Mouse (Mus musculus) retina, postnatal 1 day (tissue): Measurements from ENCODE around the gene Trub1.

Experiments
- DNase-seq: peaks from one replicate; pipeline ENCODE4 v3.0.0-alpha.2; 2012

Gene Trub1

DNA sequence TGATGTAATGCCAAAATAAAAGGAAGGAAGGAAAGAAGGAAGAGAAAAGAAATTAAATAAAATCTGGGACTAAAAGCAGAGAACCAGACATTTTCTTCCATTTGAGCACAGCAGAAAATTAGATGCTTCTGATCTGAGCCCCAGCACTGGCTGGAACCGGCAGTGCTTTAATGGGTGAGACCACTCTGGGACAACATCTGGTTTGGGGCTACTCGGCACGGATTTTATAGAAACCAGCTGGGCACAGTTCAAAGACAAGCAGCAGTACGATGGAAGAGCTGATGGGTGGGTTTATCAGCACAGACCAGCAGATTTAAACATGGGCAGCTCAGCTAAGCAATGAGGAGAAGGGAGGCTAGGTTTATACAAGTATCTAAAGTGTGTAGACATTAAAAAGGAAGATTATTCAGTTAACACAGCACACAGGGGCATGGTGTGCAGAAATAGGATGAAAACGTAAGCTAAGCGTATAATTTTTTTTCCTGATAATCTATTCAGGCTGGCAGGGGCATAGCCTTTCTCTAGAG, 46.2 kb downstream of the Trub1 start:
- DNase-seq: no peak

DNA sequence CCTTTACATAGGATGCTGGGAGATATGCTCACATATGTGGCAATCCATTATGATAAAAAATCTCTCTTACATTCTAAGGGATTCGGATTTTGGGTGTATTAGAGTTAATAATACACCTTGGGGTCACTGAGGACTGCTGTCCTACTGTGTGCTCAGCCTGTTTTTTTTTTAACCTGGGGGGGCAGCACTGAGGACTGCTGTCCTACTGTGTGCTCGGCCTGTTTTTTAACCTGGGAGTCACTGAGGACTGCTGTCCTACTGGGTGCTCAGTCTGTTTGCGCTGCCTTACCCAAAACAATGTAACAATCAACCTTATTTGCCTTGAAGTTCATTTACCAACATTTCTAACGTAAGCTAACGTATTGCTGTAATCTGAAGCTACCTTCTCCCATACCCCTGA, 47.5 kb downstream of the Trub1 start:
- no peak for DNase-seq

DNA sequence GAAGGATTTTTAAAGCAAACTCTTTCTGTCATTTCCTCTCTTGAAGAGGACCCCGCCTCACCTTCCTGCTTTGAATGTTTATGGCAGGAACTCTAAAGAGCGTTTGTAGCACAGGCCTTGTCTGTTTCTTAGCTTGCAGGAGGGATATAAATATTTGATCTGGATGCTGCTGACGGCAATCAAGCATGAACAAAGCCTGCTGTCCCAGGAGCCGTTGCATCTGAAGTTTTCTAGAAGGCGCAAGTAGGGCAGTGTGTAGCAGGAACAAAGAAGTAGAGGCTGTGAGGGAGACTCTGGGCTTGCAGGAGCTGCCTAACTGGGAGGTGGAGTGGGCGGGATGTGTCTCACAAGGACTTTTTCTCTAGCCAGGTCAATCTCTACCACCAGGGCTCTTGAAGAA, 50.4 kb downstream of the Trub1 start:
- DNase-seq: peak; percentile 61

DNA sequence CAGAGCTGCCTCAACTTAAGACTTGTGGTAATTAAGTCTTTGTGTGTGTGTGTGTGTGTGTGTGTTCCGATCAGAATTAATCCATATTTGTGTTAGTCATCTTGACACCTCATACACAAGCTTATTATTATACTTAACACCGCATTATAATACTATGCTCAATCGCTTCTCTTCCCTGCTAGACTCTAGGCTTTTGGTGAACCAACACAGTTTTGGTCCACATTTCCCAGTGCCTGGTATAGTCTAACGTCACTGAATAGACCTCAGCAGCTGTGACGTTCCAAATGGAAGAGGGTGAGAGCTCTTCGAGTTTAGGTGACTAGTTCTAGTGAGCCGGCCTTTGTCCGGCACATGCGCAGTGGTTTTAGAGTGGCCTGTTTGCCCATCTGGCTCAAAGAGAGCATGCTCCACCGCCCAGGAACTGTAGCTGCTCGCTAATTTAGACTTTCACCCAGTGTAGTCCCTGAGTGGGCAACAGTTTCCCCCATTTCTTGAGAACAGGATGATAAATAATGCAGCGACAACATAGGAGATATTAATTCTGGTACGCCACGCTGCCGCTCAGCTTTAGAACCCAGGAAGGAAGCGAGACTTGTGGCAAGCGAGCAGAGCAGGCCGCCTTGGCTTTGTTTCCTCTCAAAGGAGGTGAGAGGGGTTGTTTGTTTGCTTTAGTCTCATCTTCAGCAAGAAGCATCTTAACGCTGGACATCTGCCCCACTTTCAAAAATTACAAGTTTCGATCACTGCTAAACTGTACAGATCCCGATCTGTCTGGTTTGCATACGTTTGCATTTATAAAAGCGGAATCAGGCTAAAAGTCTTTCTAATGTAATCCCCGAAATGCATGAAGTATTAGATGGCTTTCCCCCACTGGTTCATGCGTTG, 52.6 kb downstream of the Trub1 start:
- peak; percentile 38 for DNase-seq

DNA sequence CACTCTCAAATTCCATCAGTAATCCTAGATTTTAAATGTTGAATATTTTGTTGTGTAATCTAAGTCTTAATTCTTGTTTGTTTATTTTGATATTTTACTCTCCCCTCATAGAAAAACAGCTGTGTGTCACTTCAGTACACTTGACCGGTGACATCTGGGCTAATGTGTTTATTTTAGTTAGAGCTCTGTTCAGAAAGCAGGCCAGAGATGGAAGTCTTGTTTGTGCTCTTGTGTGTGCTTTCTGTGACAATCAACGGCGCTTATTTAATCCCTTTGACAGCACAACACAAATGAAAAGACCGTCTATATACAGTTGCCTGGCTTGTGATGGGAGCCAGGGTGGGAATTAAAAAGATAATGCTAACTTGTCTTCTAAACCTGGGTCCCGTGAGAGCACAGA, 53.9 kb downstream of the Trub1 start:
- DNase-seq: peak; percentile 65

DNA sequence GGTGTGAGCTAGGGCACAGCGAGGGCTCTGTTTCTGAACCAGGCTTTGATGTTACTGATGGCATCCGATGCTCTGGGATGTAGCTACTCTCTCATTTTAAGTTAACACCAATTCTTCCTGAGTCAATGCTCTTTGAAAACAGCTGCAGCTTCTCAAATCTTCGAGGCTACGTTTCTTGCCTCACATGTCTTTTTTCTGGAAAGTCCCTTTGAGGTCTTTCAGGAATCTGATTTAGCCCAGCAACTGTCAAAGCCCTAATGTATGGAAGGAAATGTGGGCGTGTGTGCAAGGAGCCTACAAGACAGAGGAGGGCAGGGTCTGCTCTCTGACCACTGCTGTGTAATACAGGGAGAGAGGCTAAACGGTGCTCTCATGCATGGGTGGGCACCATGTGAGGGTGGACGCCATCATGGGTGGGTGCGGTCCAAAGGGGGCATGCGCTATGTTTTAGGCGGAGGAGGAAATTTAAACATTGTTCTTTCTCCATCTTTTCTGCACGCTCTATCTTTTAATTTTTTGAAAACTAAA, 55.6 kb downstream of the Trub1 start:
- DNase-seq: no peak

DNA sequence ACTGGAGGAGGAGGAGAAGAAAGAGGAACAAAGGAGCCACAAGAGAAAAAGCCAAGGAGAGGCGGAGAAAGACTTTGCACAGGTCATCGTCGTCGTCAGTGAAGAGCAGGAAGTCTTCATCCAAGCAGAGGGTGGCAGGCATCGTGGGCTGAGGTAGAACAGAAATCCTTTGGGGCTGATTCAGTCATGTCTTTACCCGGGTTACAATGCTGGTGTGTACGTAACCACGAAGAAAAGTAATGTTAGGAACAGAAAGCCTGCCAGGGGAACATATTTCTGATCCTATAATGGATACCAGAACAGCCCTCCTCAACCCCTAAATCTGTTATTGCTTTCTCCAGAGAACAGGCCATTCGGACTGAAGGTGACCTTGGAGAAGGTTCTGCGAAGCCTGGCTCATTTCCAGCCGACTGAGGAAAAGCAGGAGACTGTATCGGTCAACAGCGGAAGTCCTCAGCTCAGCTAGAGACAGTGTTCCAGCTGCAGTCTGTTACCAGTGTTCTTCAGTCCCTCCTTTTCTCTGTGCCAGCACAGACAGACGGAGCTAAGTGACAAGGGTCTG, 57.1 kb downstream of the Trub1 start:
- no peak for DNase-seq

DNA sequence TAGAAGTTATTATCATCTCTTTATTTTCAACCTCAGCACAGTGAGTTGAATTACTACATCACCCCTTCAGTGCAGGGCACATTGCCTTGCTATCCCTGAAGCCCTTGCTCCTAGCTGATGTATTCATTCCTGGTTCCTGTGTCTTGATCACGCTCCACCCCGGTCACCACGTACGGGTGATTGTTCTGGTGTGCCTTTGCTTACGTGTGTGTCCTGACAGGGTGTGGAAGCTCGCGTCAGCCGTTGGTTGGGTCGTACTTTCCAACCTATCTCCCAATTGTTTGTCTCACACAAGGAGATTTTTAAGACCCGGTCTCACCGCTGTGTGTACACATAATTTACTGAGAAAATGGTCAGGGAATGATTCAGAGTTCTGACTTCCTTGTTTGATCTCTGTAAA, 58.1 kb downstream of the Trub1 start:
- no peak for DNase-seq

DNA sequence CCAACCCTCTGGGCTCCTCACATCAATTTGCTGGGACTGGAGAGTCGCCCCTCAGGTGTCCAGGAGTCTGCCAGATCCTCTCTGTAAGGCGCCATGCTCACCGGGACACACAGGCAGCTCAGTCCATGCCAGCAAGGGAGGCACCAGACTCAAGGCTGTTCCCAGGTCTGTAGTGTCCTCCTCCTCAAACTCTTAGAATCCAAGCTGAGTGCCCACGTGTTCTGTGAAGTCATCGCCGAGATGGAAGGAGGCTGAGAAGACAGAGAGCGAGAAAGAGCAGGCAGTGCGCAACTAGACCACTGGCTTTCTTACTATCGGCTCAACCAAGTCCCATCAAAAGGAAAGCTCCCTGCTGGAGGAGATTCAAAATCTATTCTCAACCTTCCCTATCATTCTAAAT, 60.4 kb downstream of the Trub1 start:
- DNase-seq: no peak

DNA sequence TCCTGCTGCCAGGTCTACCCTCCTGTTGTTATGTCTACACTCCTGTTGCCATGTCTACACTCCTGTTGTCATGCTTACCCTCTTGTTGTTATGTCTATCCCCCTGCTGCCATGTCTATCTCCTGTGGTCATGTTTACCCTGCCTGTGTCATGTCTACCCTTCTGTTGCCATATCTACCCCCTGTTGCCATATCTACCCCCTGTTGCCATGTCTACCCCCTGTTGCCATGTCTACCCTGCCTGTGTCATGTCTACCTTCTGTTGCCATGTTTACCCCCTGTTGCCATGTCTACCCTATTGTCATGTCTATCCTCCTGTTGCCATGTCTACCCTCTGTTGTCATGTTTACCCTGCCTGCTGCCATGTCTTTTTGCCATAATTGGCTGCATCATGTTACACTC, 69.0 kb downstream of the Trub1 start:
- peak; percentile 55 for DNase-seq

DNA sequence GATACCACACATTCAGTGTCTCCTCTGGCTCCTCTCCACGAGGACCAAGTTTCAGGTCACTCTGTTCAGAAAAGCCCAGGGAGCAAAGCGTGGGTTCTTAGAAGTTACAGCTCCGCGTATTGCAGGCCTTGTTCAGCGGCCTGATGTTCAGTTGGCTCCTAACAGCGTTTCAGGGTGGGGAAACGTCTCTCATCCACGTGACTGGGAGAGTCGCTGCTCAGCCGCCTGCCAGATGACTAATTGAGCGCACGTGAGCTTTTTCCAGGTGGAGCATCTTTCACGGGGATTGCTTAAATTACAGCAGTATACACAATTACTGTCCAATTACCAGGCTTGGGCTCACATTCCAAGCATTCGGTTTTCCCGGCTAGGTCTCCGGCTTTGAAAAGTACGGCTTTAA, 70.7 kb downstream of the Trub1 start:
- peak; percentile 53 for DNase-seq

DNA sequence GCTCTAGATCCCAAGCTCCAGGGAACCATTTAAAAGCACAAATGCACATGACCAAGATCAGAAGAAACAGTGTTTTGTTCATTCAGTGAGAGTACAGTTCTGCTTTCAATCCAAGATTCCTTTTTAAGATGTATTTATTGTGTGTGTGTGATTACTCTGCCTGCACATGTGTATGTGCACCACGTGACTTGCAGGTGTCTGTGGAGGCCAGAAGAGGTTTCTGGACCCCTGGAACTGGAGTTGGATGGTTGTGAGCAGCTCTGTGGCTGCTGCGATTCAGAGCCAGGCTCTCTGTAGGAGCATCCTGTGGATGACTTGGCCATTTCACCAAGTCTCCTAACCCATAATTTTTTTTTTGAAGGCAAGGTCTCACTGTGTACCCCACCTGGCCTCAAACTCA, 73.0 kb downstream of the Trub1 start:
- no peak for DNase-seq

DNA sequence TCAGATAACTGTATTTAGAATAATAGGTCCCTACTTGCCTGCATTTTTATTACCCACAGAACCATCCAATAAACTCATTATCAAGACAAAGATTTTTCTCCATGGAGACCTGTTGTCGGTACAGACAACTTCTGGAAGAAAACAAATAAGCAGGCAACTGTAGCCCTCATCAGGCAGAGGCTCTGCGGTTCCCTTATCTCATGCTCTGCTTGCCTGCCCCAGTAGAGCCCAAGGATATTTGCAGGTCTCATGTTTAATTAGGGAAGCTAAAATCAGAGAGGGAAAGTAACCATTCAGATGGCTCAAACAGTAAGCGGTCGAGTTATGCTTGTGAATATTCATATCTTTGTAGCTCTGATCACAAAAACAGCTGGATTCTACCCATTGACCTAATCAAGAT, 77.5 kb downstream of the Trub1 start:
- DNase-seq: no peak

DNA sequence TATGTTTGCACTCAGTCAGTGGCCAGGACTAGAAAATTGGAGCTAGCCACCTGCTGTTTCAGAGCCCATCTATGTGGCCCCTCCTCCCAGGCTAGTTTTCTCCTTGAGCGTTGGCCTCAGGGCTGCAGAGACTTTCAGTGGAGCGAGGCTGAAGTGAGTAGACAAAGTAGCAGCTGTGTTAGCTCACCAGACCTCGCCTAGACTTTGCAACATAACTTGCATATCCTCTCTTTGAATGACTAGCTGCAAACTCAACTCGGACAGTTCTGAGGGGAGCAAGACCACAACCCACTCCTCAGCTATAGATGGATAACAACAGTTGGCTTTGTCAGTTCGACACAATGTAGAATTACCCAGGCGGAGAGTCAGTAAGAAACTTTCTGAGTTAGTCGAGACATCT, 81.5 kb downstream of the Trub1 start:
- no peak for DNase-seq

DNA sequence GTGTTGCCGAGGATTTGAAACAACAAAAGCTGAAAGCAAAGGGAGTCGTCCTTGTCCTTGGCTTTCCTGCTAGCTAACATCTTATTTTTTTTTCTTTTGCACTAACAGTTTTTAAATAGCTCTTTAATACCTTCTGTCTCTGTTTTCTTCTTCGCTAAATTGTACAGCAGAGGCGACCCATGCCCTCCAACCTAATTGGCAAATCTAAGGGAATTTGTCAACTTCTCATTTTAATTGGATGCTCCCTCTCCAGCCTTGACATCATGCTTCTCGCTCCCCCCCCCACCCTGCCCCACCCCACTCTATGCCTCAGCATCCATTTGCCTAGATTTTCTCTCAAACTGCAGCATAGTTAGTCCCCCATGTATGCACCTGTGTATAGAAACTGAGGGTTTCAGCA, 83.8 kb downstream of the Trub1 start:
- DNase-seq: peak; percentile 49

DNA sequence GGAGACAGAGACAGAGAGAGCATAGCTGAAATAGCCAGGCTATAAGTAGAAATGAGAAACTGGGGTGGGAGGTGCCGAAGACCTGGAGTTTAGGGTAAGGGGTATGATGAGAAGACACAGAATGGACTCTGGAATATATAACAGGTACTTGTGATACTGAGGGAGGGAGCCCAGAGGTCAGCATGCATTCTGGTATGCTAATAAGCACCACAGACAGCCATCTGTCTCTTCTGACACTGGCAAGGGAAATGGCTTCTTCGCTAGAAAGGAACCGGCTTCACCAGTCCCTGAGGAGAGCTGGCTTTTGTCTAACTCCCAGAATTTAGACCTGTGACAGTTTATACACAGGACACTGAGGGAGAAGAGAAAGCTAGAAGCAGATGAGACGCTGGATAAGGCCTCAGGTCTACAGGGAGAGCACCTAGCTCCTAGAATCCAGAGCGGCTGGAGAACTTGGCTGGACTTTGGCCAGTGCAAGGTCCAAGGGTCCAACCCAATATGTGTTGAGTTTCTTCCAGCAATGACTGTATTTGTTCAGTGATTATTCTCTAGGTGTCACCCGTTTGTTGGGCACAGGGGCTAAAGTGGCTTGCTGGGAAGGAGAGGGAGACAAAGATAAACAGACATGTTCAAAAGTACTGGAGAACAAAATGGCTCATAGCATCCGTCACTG, 84.9 kb downstream of the Trub1 start:
- DNase-seq: no peak

DNA sequence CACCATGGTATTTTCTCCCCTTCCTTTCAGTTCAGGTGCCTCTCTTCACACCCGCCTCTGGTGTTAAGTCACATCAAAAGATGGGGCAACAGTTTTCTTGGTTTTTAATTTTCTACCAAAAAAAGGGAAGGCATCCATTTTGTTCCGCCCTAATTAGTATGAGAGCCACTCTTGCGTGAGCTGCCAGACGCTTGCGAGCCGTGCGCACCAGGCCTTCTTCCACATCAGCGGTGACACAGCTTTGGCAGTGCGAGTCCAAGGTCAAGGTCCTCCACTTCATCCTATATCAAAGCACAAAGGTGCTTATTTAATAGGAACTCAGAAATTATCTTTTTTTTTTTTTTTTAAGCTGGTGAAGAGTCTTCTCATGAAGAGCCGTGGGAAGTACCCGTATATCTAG, 87.4 kb downstream of the Trub1 start:
- DNase-seq: no peak
